Mouse (Mus musculus): ENCODE results near the gene Arhgap32. TPM values are rescaled to one million over a fixed set of nuclear protein-coding genes. Genes with fewer than 3 reads are reported as not detected.

Gene Arhgap32
- total and polyA plus RNA-seq, 2 experiments from 2014 or later, result 12.9 to 40.9 TPM

GRCm38 (mm10) chr9:32186489-32186888 is 70.6 kb downstream of the Arhgap32 start:
- Histone ChIP-seq H3K36me3 (ENCODE audit: insufficient read depth) (peaks cover 37% of the 10 kb centered on the region), H3K27me3 (ENCODE audit: insufficient read depth, low read length) (no peaks in the 10 kb centered on the region), H3K27ac (ENCODE audit: low read depth, low read length) (no peak overlapping the region), H3K4me1 (ENCODE audit: insufficient read depth) (no peaks in the 10 kb centered on the region), H3K9me3 (ENCODE audit: low read length) (no peaks in the 10 kb centered on the region), H3K4me2 (ENCODE audit: low read depth) (no peak overlapping the region), H3K4me3 (ENCODE audit: low read depth, low read length) (no peak overlapping the region), H3K9ac (no peak overlapping the region)
- WGBS, result 95% methylated on average over 2 of the region's 2 CpGs
- peak; percentile 63 for TF ChIP-seq CTCF (IDR thresholded peaks at IDR 0.05; ENCODE audit: low read depth)
- DNase-seq (no peak), ATAC-seq (no peak; the same call in 1 of the 2 replicates)

GRCm38 (mm10) chr9:32192295-32193073 is 76.5 kb downstream of the Arhgap32 start:
- H3K9ac ChIP-seq, result no peak overlapping the region
- ATAC-seq (no peak), DNase-seq (no peak)
- TF ChIP-seq CTCF (IDR thresholded peaks at IDR 0.05; ENCODE audit: low read depth), result no peak
- H3K4me3 ChIP-seq (ENCODE audit: low read depth, low read length), result no peak overlapping the region
- H3K4me1 ChIP-seq (ENCODE audit: insufficient read depth), result no peaks in the 10 kb centered on the region
- H3K9me3 ChIP-seq (ENCODE audit: low read length), result no peaks in the 10 kb centered on the region
- peaks cover 10% of the 10 kb centered on the region; the same call in 1 of the 2 replicates for H3K36me3 ChIP-seq (ENCODE audit: insufficient read depth)
- WGBS, result 10% methylated on average over 5 of the region's 5 CpGs
- H3K27ac ChIP-seq (ENCODE audit: low read depth, low read length), result no peak overlapping the region
- H3K4me2 ChIP-seq (ENCODE audit: low read depth), result no peak overlapping the region
- no peaks in the 10 kb centered on the region for H3K27me3 ChIP-seq (ENCODE audit: insufficient read depth, low read length)

- H3K4me2 ChIP-seq (ENCODE audit: low read depth), result no peak overlapping the region
- WGBS, result 59% methylated on average over 7 of the region's 7 CpGs
- no peak for TF ChIP-seq CTCF (IDR thresholded peaks at IDR 0.05; ENCODE audit: low read depth)
- no peak overlapping the region for H3K9ac ChIP-seq
- DNase-seq (no peak), ATAC-seq (no peak)
- H3K4me1 ChIP-seq (ENCODE audit: insufficient read depth), result 0 out of 2 replicates have a peak, but pooled peaks cover 3% of the 10 kb centered on the region
- no peak overlapping the region for H3K4me3 ChIP-seq (ENCODE audit: low read depth, low read length)
- H3K27ac ChIP-seq (ENCODE audit: low read depth, low read length), result no peak overlapping the region
- no peaks in the 10 kb centered on the region for H3K9me3 ChIP-seq (ENCODE audit: low read length)
- H3K27me3 ChIP-seq (ENCODE audit: insufficient read depth, low read length), result no peaks in the 10 kb centered on the region
- no peaks in the 10 kb centered on the region for H3K36me3 ChIP-seq (ENCODE audit: insufficient read depth)
Measured at GRCm38 (mm10) chr9:32204450-32204990, 88.6 kb downstream of the Arhgap32 start.

GRCm38 (mm10) chr9:32207133-32207532 is 91.2 kb downstream of the Arhgap32 start:
- 72% methylated on average over 8 of the region's 8 CpGs for WGBS
- Histone ChIP-seq H3K4me1 (ENCODE audit: insufficient read depth) (0 out of 2 replicates have a peak, but pooled peaks cover 3% of the 10 kb centered on the region), H3K4me3 (ENCODE audit: low read depth, low read length) (no peak overlapping the region), H3K36me3 (ENCODE audit: insufficient read depth) (no peaks in the 10 kb centered on the region; the same call in 1 of the 2 replicates), H3K4me2 (ENCODE audit: low read depth) (no peak overlapping the region), H3K27me3 (ENCODE audit: insufficient read depth, low read length) (no peaks in the 10 kb centered on the region), H3K27ac (ENCODE audit: low read depth, low read length) (no peak overlapping the region), H3K9ac (no peak overlapping the region), H3K9me3 (ENCODE audit: low read length) (no peaks in the 10 kb centered on the region)
- no peak for DNase-seq
- TF ChIP-seq CTCF (IDR thresholded peaks at IDR 0.05; ENCODE audit: low read depth), result no peak
- peak; percentile 55; the same call in 1 of the 2 replicates for ATAC-seq

- ATAC-seq (no peak), DNase-seq (no peak)
- TF ChIP-seq CTCF (IDR thresholded peaks at IDR 0.05; ENCODE audit: low read depth), result no peak
- WGBS, result 67% methylated on average over 5 of the region's 5 CpGs
- no peak overlapping the region for H3K4me3 ChIP-seq (ENCODE audit: low read depth, low read length)
- H3K4me1 ChIP-seq (ENCODE audit: insufficient read depth), result 0 out of 2 replicates have a peak, but pooled peaks cover 3% of the 10 kb centered on the region
- no peak overlapping the region for H3K4me2 ChIP-seq (ENCODE audit: low read depth)
- no peak overlapping the region for H3K27ac ChIP-seq (ENCODE audit: low read depth, low read length)
- H3K27me3 ChIP-seq (ENCODE audit: insufficient read depth, low read length), result no peaks in the 10 kb centered on the region
- no peaks in the 10 kb centered on the region; the same call in 1 of the 2 replicates for H3K36me3 ChIP-seq (ENCODE audit: insufficient read depth)
- H3K9ac ChIP-seq, result no peak overlapping the region
- no peaks in the 10 kb centered on the region for H3K9me3 ChIP-seq (ENCODE audit: low read length)
Measured at GRCm38 (mm10) chr9:32208071-32208470, 92.1 kb downstream of the Arhgap32 start.

- Histone ChIP-seq H3K36me3 (ENCODE audit: insufficient read depth) (no peaks in the 10 kb centered on the region), H3K4me1 (ENCODE audit: insufficient read depth) (no peaks in the 10 kb centered on the region; the same call in 1 of the 2 replicates), H3K9me3 (ENCODE audit: low read length) (no peaks in the 10 kb centered on the region), H3K9ac (no peak overlapping the region), H3K4me3 (ENCODE audit: low read depth, low read length) (no peak overlapping the region), H3K4me2 (ENCODE audit: low read depth) (no peak overlapping the region), H3K27me3 (ENCODE audit: insufficient read depth, low read length) (no peaks in the 10 kb centered on the region), H3K27ac (ENCODE audit: low read depth, low read length) (peak overlapping the region; percentile 35; the same call in 1 of the 2 replicates)
- DNase-seq (peak; percentile 57), ATAC-seq (peak; percentile 72)
- no peak for TF ChIP-seq CTCF (IDR thresholded peaks at IDR 0.05; ENCODE audit: low read depth)
- WGBS, result 66% methylated on average over 5 of the region's 5 CpGs
Measured at GRCm38 (mm10) chr9:32216820-32217567, 101.1 kb downstream of the Arhgap32 start.

All from forebrain, postnatal 0 days (tissue).